Mouse (Mus musculus): ENCODE results near the gene Rere. TPM values are rescaled to one million over a fixed set of nuclear protein-coding genes. Genes with fewer than 3 reads are reported as not detected.
A peak's percentile ranks its signal among the peaks of the same experiment; 100 is the strongest.

The Rere gene
- polyA plus RNA-seq, 1 experiment from 2014 or later, result 5.9 TPM

DNA sequence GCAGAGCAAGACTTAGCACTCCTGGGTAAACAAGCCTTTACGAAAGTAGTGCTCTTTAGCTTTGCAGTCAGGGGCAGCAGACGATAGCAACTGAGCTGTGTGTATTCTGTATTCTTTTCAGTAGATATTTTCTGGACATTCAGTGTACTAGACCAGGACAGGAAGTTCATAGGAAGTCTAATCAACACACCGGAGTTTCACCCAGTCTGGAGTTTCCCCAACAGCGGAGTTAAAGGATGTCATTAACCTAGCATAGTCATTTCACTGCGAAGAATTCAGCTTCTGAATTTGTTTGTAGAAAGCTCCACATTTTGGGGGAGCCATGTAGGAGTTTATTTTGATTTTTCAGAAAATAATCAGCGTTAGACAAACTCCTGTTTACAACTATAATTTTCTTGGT, 125.4 kb downstream of the Rere start:
- DNase-seq, result no peak
- Histone ChIP-seq H3K36me3 (peaks cover 11% of the 10 kb centered on the region; the same call in 1 of the 2 replicates), H3K27me3 (no peaks in the 10 kb centered on the region), H3K4me3 (replicated peaks) (0 out of 2 replicates have a peak overlapping the region, but pooled peaks have one; percentile 14), H3K4me2 (peak overlapping the region; percentile 52), H3K4me1 (replicated peaks) (peaks cover 54% of the 10 kb centered on the region), H3K9me3 (replicated peaks) (no peaks in the 10 kb centered on the region), H3K9ac (peak overlapping the region; percentile 50; the same call in 1 of the 2 replicates), H3K27ac (0 out of 2 replicates have a peak overlapping the region, but pooled peaks have one; percentile 8)
- ATAC-seq (ENCODE audit: low read depth), result peak; percentile 6; the same call in 1 of the 2 replicates
- WGBS (ENCODE audit: insufficient replicate concordance), result 59% methylated on average over 6 of the region's 6 CpGs

DNA sequence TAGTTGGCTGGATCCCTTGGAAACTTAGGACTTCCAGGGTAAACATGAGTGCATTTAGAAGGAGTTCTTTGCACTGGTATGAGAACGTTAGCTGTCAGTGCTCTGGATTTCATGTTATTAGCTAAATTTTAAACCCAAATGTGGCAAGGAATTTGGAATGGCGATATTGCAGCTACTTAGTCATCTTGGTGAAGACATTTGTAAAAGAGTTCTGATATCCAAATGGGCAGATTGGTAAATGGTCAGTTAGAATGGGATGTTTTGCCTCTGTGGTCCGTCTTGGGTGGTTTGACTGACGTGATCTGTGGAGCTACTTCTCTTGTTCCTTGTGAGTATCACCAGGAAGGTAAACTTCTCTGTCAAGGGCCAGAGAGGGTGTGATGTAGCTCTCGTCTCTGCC, 132.8 kb downstream of the Rere start:
- Histone ChIP-seq H3K4me2 (no peak overlapping the region), H3K27me3 (no peaks in the 10 kb centered on the region), H3K9ac (no peak overlapping the region), H3K36me3 (peaks cover 11% of the 10 kb centered on the region), H3K9me3 (replicated peaks) (no peaks in the 10 kb centered on the region), H3K27ac (peak overlapping the region; percentile 34; the same call in 1 of the 2 replicates), H3K4me1 (replicated peaks) (peaks cover 25% of the 10 kb centered on the region), H3K4me3 (replicated peaks) (no peak overlapping the region)
- 66% methylated on average over 5 of the region's 5 CpGs for WGBS (ENCODE audit: insufficient replicate concordance)
- ATAC-seq (ENCODE audit: low read depth), result no peak
- DNase-seq, result no peak

DNA sequence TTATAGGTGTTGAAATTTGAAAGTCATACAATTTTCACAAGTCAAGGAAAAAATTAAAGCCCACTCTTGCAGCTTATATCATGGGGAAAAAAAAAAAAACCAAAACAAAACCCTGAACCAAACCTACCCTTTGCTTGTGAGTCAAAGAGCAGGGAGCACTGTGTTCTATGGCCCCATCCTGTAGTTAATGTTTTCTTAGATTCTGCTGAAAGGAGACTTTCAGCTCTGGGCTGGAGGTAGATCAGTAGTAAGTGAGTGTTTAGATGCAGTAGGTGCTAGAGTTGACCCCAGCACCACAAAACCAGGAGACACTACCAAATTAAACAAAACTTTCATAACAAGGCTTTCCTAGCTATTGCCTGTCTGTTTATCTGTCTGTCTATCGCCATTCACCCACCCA, 133.3 kb downstream of the Rere start:
- ATAC-seq (ENCODE audit: low read depth), result no peak
- Histone ChIP-seq H3K4me1 (replicated peaks) (peaks cover 29% of the 10 kb centered on the region), H3K4me3 (replicated peaks) (no peak overlapping the region), H3K27ac (peak overlapping the region; percentile 68), H3K36me3 (peaks cover 11% of the 10 kb centered on the region), H3K27me3 (no peaks in the 10 kb centered on the region), H3K9me3 (replicated peaks) (no peaks in the 10 kb centered on the region), H3K4me2 (peak overlapping the region; percentile 23), H3K9ac (no peak overlapping the region)
- no peak for DNase-seq
- 64% methylated on average over 1 of the region's 1 CpGs for WGBS (ENCODE audit: insufficient replicate concordance)

DNA sequence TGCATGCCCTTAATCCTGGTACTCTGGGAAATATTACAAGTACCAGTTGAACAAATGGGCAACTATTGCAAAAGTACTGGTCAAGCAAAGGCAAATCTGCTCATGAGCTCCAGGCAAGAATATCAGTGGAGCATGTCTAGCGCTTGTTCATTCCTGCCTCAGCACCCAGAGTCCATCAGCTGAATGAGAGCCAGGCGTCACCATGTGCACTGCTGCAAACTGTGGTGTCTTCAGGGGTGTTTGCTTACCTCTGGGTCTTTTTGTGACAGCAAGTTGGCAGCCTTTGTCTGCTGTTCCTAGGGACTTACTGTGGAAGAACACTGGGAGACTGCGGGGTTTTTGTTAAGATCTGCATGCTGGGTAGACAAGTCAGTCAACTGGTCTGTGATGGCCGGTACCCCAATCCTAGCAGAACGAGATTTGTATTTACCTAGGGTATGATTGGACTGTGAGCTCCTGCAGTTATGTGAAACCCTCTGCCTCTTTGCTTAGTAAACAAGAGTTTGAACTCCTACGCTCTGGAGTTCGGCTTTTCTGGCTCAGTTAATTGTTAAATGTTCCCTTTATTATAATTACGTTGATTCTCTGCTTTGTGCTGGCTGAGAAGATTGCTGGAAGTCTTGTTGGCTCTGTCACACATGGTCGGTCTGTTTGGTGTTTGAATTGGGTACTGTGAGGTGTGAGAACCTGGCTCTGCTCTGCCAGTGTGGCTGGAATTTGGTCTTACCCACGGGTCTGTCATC, 134.0 kb downstream of the Rere start:
- ATAC-seq (ENCODE audit: low read depth) (peak; percentile 37; the same call in 1 of the 2 replicates), DNase-seq (no peak)
- H3K27me3 ChIP-seq, result no peaks in the 10 kb centered on the region
- 72% methylated on average over 10 of the region's 10 CpGs for WGBS (ENCODE audit: insufficient replicate concordance)
- H3K27ac ChIP-seq, result peak overlapping the region; percentile 68
- peaks cover 12% of the 10 kb centered on the region for H3K36me3 ChIP-seq
- no peak overlapping the region for H3K4me3 ChIP-seq (replicated peaks)
- no peak overlapping the region for H3K9ac ChIP-seq
- H3K9me3 ChIP-seq (replicated peaks), result no peaks in the 10 kb centered on the region
- H3K4me2 ChIP-seq, result peak overlapping the region; percentile 23
- H3K4me1 ChIP-seq (replicated peaks), result peaks cover 29% of the 10 kb centered on the region

DNA sequence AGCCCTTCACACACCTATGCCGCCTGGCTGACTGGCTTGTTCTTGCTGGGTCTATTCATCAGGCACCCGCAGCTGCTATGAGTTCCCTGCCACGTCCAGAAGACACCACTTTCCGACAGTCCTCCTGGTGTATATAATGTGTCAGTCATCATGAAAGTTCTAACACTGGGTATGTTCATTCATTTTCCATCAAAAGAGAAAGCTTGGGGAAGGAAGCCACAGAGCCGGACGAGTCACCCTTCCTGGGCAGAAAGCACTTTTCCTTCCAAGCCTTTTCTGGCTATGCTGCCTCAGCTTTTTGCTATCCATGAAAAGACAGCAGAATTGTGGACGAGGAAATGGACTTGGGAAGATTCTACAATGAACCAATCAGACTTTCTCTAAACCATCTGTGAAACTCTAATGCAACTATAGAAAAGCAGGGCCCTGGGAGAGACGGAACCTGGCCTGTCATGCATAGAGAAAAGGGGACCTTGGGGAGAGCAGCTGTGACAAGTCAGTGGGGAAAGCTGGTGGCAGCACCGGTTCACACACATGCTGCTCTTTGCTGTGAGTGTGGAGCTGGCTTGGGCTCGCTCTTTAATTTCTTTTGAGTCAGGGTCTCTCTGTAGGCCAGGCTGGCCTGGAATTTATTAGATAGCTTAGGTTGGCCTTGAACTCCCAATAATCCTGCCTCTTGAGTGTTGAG, 139.3 kb downstream of the Rere start:
- H3K27me3 ChIP-seq, result no peaks in the 10 kb centered on the region
- 0 out of 2 replicates have a peak overlapping the region, but pooled peaks have one; percentile 16 for H3K27ac ChIP-seq
- no peaks in the 10 kb centered on the region for H3K9me3 ChIP-seq (replicated peaks)
- no peak overlapping the region for H3K4me2 ChIP-seq
- H3K4me3 ChIP-seq (replicated peaks), result no peak overlapping the region
- H3K36me3 ChIP-seq, result peaks cover 20% of the 10 kb centered on the region; the same call in 1 of the 2 replicates
- H3K4me1 ChIP-seq (replicated peaks), result peaks cover 13% of the 10 kb centered on the region; the same call in 1 of the 2 replicates
- DNase-seq, result no peak
- ATAC-seq (ENCODE audit: low read depth), result no peak
- WGBS (ENCODE audit: insufficient replicate concordance), result 78% methylated on average over 10 of the region's 10 CpGs
- H3K9ac ChIP-seq, result no peak overlapping the region

DNA sequence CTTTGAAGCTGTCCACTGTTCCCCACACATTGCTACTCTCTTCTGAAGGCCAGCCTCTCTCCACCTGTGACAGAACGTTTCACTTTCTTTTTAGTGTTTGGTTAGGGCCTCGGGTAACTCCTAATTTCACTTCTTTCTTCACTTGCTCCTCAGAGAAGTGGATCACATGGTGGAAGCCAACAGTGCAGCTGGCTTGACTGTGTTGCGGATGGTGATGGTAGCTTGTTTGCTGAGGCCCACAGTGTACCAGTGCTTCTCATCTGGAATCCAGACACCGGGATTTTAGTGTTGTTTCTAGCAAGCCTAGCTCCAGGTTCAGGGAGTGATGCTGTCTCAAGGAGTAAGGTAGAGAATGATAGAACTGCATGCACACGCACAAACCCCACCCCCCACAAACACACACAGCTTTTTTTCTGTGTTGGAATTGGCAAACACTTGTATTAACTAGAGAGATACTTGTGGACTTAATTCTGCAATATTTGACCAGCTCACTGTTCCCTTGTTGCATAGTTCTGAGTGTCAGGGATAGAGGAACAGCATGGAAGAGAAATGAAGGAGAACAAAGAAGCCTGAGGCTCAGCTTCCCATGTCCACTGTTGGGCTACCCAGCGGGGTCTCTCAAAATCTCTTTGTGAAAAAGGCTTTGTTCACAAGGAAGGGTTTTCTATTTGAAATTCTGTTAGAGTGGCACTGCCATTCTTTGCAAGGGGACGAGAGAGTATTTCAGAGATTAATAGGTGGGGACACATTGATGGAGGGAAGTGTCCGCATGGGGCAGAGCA, 144.8 kb downstream of the Rere start:
- Histone ChIP-seq H3K27ac (no peak overlapping the region), H3K4me3 (replicated peaks) (no peak overlapping the region)
- WGBS (ENCODE audit: insufficient replicate concordance), result 68% methylated on average over 8 of the region's 8 CpGs

DNA sequence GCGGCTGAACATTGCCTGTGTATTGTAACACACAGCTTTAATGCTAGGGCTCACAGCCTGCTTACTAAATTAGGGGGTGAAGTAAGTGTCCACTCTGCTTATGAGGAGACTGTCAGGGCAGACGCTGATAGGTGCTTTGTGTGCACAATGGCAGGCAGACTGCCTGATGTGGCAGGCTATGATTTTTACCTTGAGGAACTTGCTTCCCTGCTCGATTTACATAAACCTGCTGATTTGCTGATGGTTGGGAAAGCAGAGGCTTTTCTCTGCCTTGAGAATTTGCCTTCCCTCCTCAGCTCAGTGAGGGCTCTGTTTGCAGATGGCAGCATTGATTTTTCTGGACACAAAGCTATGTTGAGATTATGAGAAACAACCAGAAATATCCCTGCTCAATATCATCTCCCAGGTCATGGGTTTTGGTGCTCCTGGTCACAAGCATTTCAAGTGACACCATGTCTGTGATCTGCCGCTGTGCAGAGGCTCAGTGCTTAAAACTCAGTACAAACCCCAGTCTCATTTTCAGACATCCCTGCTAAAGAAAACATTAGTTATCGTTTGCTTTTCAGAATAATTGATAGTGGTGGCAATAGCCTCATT, 145.5 kb downstream of the Rere start:
- H3K9ac ChIP-seq, result no peak overlapping the region
- no peaks in the 10 kb centered on the region for H3K9me3 ChIP-seq (replicated peaks)
- peaks cover 5% of the 10 kb centered on the region; the same call in 1 of the 2 replicates for H3K36me3 ChIP-seq
- 71% methylated on average over 5 of the region's 5 CpGs for WGBS (ENCODE audit: insufficient replicate concordance)
- ATAC-seq (ENCODE audit: low read depth) (no peak), DNase-seq (no peak)
- H3K4me2 ChIP-seq, result no peak overlapping the region
- H3K4me1 ChIP-seq (replicated peaks), result peaks cover 45% of the 10 kb centered on the region
- H3K27ac ChIP-seq, result no peak overlapping the region
- no peak overlapping the region for H3K4me3 ChIP-seq (replicated peaks)
- no peaks in the 10 kb centered on the region for H3K27me3 ChIP-seq

More for the DNA sequence above, 144.8 kb downstream of the Rere start:
- DNase-seq (no peak), ATAC-seq (ENCODE audit: low read depth) (no peak)
- Histone ChIP-seq H3K9me3 (replicated peaks) (no peaks in the 10 kb centered on the region), H3K4me1 (replicated peaks) (peaks cover 45% of the 10 kb centered on the region), H3K27me3 (no peaks in the 10 kb centered on the region), H3K9ac (no peak overlapping the region), H3K36me3 (peaks cover 11% of the 10 kb centered on the region; the same call in 1 of the 2 replicates), H3K4me2 (no peak overlapping the region)

DNA sequence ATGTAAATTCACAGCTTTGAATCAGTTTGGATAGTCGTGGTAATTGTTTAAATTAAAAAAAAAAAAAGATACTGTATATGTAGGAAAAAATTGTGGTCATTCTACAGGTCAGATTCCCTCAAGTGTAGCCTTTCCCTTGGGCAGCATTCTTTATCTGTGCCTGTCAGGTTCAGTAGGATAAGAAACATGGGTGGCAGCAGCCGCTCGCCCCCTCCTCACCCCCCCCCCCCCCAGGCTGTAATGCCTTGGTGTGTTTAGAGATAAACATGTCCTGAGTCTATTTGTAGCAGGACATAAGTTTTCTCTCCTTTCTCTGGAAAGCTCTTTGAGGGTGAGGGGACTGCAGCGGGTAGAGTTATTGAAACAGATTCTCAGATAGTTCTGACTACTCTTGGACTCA, 147.3 kb downstream of the Rere start:
- no peak overlapping the region for H3K4me3 ChIP-seq (replicated peaks)
- no peak for DNase-seq
- peaks cover 6% of the 10 kb centered on the region for H3K36me3 ChIP-seq
- H3K9ac ChIP-seq, result no peak overlapping the region
- H3K9me3 ChIP-seq (replicated peaks), result no peaks in the 10 kb centered on the region
- WGBS (ENCODE audit: insufficient replicate concordance), result 15% methylated on average over 4 of the region's 4 CpGs
- H3K27ac ChIP-seq, result no peak overlapping the region
- ATAC-seq (ENCODE audit: low read depth), result peak; percentile 60; the same call in 1 of the 2 replicates
- 0 out of 2 replicates have a peak overlapping the region, but pooled peaks have one; percentile 13 for H3K4me2 ChIP-seq
- no peaks in the 10 kb centered on the region for H3K27me3 ChIP-seq
- H3K4me1 ChIP-seq (replicated peaks), result peaks cover 45% of the 10 kb centered on the region

DNA sequence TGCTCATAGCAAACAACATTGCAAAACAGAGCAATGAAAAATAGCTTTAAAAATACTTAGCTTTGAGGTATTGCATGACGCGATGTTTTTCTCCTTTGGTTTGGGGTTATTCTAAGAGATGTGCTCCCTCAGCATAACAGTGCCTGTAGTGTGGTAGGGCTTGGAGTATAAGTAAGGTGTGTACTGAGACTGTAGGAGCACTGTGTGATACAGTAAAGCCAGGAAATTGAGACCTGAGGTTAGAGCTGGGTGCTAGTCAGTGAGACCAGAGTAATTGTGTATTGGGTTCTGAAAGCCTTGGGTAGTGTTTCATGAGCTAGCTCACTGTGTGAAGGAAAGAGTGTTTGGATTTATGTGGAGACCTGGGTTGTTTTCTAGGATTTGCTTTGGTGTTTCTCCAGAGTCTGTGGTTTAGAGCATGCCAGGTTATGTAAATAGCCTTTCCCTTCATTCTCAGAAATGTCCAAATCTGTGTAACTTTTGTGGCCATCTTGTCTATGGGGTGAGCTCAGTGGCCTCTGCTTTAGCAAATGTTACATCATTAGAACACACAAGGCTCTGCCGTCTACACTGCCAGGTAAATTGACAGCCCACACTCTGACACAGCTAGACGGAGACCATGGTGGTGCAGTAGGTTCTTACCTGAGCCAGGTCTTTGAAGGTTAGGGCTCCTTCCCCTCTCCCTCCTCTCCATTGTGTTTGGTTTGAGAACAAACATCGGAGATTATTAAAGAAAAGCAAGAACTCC, 152.6 kb downstream of the Rere start:
- Histone ChIP-seq H3K9ac (no peak overlapping the region), H3K9me3 (replicated peaks) (no peaks in the 10 kb centered on the region), H3K4me2 (no peak overlapping the region), H3K27ac (no peak overlapping the region), H3K4me3 (replicated peaks) (no peak overlapping the region), H3K36me3 (peaks cover 4% of the 10 kb centered on the region), H3K27me3 (no peaks in the 10 kb centered on the region), H3K4me1 (replicated peaks) (peaks cover 23% of the 10 kb centered on the region)
- WGBS (ENCODE audit: insufficient replicate concordance), result 81% methylated on average over 5 of the region's 5 CpGs
- 0 out of 2 replicates have a peak, but pooled peaks have one; percentile 31 for ATAC-seq (ENCODE audit: low read depth)
- DNase-seq, result no peak

DNA sequence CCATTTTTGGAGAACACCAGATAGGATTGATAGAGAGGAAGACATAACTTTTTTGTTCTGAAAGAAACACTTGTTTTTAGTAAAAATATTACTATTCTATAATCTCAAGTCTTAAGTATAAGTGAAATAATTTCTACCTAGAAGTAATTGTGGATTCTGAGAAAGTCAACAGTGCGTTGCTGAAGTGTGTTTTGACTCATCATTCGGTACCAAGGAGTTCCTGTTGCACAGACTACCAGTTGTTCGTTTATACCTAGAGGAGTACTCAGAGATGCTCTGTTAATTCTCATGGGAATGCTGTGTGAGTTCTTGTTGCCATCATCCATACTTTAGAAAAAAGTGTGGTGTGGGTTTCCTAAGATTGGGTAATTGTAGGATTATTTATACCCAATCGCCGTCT, 154.1 kb downstream of the Rere start:
- Histone ChIP-seq H3K4me2 (no peak overlapping the region), H3K9me3 (replicated peaks) (no peaks in the 10 kb centered on the region), H3K4me3 (replicated peaks) (no peak overlapping the region), H3K27ac (no peak overlapping the region), H3K27me3 (no peaks in the 10 kb centered on the region), H3K9ac (no peak overlapping the region), H3K36me3 (peaks cover 4% of the 10 kb centered on the region), H3K4me1 (replicated peaks) (peaks cover 15% of the 10 kb centered on the region)
- DNase-seq, result no peak
- no peak for ATAC-seq (ENCODE audit: low read depth)
- WGBS (ENCODE audit: insufficient replicate concordance), result 88% methylated on average over 5 of the region's 5 CpGs

Measured in liver, embryonic 13.5 days (tissue).